Mouse (Mus musculus): ENCODE results near the gene Olfr319. TPM values are rescaled to one million over a fixed set of nuclear protein-coding genes. Genes with fewer than 3 reads are reported as not detected.

Olfr319 gene
- not detected for total RNA-seq (2023)

GRCm38 (mm10) chr11:58698862-58699261 lies at the start of gene Olfr319:
TSS of gene Olfr319 (plus strand) at chr11:58699162.

GRCm38 (mm10) chr11:58658596-58658995 lies 40.4 kb upstream of the Olfr319 start, which contains the start of gene Olfr322:
TSS of gene Olfr322 (plus strand) at chr11:58658782.

GRCm38 (mm10) chr11:58680799-58681198 lies 18.2 kb upstream of the Olfr319 start, which contains the start of gene Olfr320:
TSS of gene Olfr320 (plus strand) at chr11:58681099.

GRCm38 (mm10) chr11:58723914-58724313 lies 25.0 kb downstream of the Olfr319 start, which contains the start of gene Olfr318:
TSS of gene Olfr318 (minus strand) at chr11:58724014.

GRCm38 (mm10) chr11:58738792-58739262 lies 39.9 kb downstream of the Olfr319 start, which contains the start of gene Olfr317:
TSS of gene Olfr317 (minus strand) at chr11:58739212.

GRCm38 (mm10) chr11:58752434-58752833 lies 53.5 kb downstream of the Olfr319 start, which contains the start of gene Olfr316:
TSS of gene Olfr316 (plus strand) at chr11:58752734.

Other genes with a start within 250 kb of the Olfr319 start
- gene Lypd9, start 246.2 kb upstream of the Olfr319 start, total RNA-seq (2023), result not detected
- gene Olfr30, start 236.9 kb upstream of the Olfr319 start, total RNA-seq (2023), result not detected
- not detected for gene Olfr332, start 206.6 kb upstream of the Olfr319 start, total RNA-seq (2023)
- not detected for gene Olfr331, start 196.6 kb upstream of the Olfr319 start, total RNA-seq (2023)
- gene Olfr330, start 164.3 kb upstream of the Olfr319 start, total RNA-seq (2023), result not detected
- not detected for gene Olfr329-ps, start 152.7 kb upstream of the Olfr319 start, total RNA-seq (2023)
- 0.53 TPM for gene Olfr328, start 143.5 kb upstream of the Olfr319 start, total RNA-seq (2023)
- not detected for gene Olfr224, start 128.6 kb upstream of the Olfr319 start, total RNA-seq (2023)
- gene Olfr325, start 121.4 kb upstream of the Olfr319 start, total RNA-seq (2023), result not detected
- gene Olfr324, start 104.0 kb upstream of the Olfr319 start, total RNA-seq (2023), result not detected
- gene 2210407C18Rik, start 83.1 kb upstream of the Olfr319 start, total RNA-seq (2023), result not detected
- gene Olfr323, start 68.7 kb upstream of the Olfr319 start, total RNA-seq (2023), result not detected
- gene Trim58, start 58.7 kb upstream of the Olfr319 start, total RNA-seq (2023), result not detected
- not detected for gene Olfr322, start 40.4 kb upstream of the Olfr319 start, total RNA-seq (2023)
- gene Olfr320, start 18.1 kb upstream of the Olfr319 start, total RNA-seq (2023), result not detected
- gene Olfr318, start 24.9 kb downstream of the Olfr319 start, total RNA-seq (2023), result 0.47 TPM
- gene Olfr317, start 40.0 kb downstream of the Olfr319 start, total RNA-seq (2023), result not detected
- gene Olfr316, start 53.6 kb downstream of the Olfr319 start, total RNA-seq (2023), result not detected
- gene Olfr315, start 74.0 kb downstream of the Olfr319 start, total RNA-seq (2023), result not detected
- gene Olfr314, start 83.8 kb downstream of the Olfr319 start, total RNA-seq (2023), result not detected
- not detected for gene Fam183b, start 102.8 kb downstream of the Olfr319 start, total RNA-seq (2023)
- not detected for gene Olfr313, start 115.8 kb downstream of the Olfr319 start, total RNA-seq (2023)
- not detected for gene Olfr312, start 130.1 kb downstream of the Olfr319 start, total RNA-seq (2023)
- not detected for gene Olfr311, start 140.1 kb downstream of the Olfr319 start, total RNA-seq (2023)
- 9.9 TPM for gene Gm12258, start 148.0 kb downstream of the Olfr319 start, total RNA-seq (2023)
- gene 2810021J22Rik, start 168.1 kb downstream of the Olfr319 start, total RNA-seq (2023), result 15.7 TPM
- 9.7 TPM for gene Zfp39, start 205.1 kb downstream of the Olfr319 start, total RNA-seq (2023)
- gene Btnl10, start 218.7 kb downstream of the Olfr319 start, total RNA-seq (2023), result not detected
- gene Rnf187, start 239.8 kb downstream of the Olfr319 start, total RNA-seq (2023), result 114 TPM
- 18.7 TPM for gene Hist3h2ba, start 249.8 kb downstream of the Olfr319 start, total RNA-seq (2023)

Data from CD4-positive naive resting alpha-beta T cell, adult 57 days (primary cell).